Mouse (Mus musculus) heart, postnatal 36 days (tissue): ENCODE results near the gene C5ar1. TPM values are rescaled to one million over a fixed set of nuclear protein-coding genes. Genes with fewer than 3 reads are reported as not detected.
"Not testable (repeated sequence)": the region's sequence is repeated elsewhere in the genome, so short reads cannot be mapped to it uniquely, and the experiment has no call there.

ENCODE experiments used
- DNase-seq, 2 experiments: peaks; one replicate each; pipeline ENCODE4 v3.0.0; 2021 to 2022
- intact Hi-C: fragments of 180-260 bp; cut with DNase I; formaldehyde crosslinking; loops from one replicate; pipeline ENCODE4 v1.15.1; 2025
- total RNA-seq, 2 experiments: library from RNA; stranded (reverse); gene quantifications; 2 replicates each; pipeline ENCODE4 v1.2.3; 2021

The C5ar1 gene
- total RNA-seq, result 1 to 10 TPM; 6.4 to 7.8 TPM

GRCm38 (mm10) chr7:16259110-16259590, at the start of gene C5ar1:
Gene C5ar1 (minus strand): TSS chr7:16259540.
- peak in 1 of 2 experiments; percentile 22 for DNase-seq
- intact Hi-C loops, result no loop called here

- no peak for DNase-seq
- intact Hi-C loops, result loop anchor here (1.0 kb wide), 1 partner anchor 10 kb away; no protein-coding TSS in a partner anchor
These were observed 49.4 kb upstream of the C5ar1 start for GRCm38 (mm10) chr7:16308555-16309317.

DNA sequence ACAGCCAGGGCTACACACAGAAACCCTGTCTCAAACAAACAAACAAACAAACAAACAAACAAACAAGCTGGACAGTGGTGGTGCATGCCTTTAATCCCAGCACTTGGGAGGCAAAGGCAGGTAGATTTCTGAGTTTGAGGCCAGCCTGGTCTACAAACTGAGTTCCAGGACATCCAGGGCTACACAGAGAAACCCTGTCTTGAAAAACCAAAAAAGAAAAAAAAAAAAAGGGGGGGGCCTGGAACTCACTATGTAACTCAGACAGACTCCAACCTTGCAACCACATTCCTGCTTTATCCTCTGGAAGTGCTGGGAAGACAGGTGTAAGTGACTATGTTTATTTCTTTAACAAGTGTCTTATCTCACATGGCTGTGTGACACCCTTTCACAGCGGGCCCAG, 48.8 kb upstream of the C5ar1 start, which contains the start of gene Bbc3:
Gene Bbc3 (plus strand): TSS at position 301 of the 400 bp plus-strand sequence.
- not testable (repeated sequence) for DNase-seq
- intact Hi-C loops, result loop anchor here (1.0 kb wide), 1 partner anchor 10 kb away; no protein-coding TSS in a partner anchor

DNA sequence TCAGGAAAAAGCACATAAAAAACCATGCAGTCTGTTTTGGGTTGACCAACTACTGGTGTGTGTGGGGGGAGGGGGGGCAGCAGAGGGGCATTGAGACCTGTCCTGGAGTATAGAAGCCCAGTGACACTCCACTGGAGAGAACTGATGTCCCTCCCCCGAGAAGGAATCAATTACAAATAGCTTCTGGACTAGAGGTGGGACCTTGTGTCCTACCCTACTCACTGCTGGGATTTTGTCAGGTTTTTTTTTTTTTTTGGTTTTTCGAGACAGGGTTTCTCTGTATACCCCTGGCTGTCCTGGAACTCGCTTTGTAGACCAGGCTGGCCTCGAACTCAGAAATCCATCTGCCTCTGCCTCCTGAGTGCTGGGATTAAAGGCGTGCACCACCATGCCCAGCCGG, 47.8 kb upstream of the C5ar1 start:
- DNase-seq, intact Hi-C loops: not testable (repeated sequence)

DNA sequence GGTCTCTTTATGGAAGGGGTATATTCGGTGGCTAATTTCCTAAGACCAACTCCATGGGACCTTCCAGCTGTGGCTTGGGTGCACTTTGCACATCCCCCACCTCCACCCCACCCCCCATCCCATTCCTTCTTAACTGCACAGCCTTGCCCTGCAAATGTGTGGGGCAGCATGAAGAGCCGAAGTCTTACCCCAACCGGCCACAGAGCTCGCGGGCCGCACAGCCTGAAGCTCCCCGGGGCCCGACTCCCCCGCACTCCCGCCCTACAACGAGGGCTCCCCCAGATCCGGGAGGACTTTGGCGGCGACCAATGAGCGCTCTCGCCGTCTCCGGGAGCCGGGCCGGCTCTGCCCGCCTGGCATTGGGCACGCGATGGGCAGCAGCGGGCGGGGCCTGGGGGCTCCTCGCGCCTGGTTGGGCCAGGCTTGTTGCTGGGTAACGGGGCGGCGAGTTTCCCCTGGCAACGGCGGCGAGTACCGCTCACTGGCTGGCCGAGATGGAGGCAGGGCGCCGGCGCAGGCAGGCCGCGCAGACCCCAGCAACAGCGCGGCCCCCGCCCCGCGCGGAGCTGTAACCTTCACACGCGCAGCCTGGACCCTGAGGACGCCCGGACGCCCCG, 40.2 kb upstream of the C5ar1 start:
- intact Hi-C loops, result loop anchor here (10.0 kb wide), 1 partner anchor 155 kb away; the partner anchor contains the start of gene Tmem160
- DNase-seq, result peak; percentile 81 to 84

GRCm38 (mm10) chr7:16298927-16299326, 39.6 kb upstream of the C5ar1 start:
- DNase-seq, result no peak
- intact Hi-C loops, result loop anchor here (1.0 to 10.0 kb wide), 2 partner anchors 9 to 156 kb away; partner anchors contain the start of genes Bbc3 and Tmem160

- intact Hi-C loops, result loop anchor here (1.0 to 10.0 kb wide), 2 partner anchors 11 to 157 kb away; partner anchors contain the start of genes Bbc3 and Tmem160
These were observed 38.3 kb upstream of the C5ar1 start for GRCm38 (mm10) chr7:16297616-16298015.

DNA sequence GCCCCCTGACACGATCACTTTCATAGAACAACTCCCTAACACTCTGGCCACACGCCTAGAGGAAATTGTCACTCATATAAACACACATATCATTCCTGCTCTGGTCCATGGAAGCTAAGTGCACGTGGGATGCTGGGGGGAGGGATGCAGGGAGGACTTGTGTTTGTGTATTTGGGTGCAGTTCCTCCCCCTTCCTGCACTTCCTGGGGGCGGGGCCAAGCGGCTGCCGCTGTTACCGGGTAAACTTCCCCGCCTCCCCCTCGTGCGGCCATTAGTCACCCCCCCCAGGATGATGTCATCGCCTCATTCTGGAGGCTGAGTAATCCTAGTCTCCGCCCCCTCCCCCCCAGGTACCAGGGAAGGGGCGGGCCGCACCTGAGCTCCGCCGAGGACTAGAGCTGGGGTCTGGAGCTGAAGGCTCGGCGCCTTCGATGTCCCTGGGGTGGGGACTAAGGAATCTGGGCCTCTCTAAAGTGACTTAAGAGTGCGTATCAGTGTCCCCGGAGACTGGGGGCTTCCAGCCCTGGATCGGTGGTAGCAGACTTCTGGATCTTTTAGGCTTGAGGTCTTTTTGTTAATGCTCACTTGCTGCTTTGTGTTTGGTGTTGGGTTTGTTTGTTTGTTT, 37.5 kb upstream of the C5ar1 start:
- intact Hi-C loops, result loop anchor here (10.0 kb wide), 1 partner anchor 158 kb away; the partner anchor contains the start of gene Tmem160
- peak; percentile 87 to 90 for DNase-seq

More at GRCm38 (mm10) chr7:16297616-16298015, 38.3 kb upstream of the C5ar1 start:
- no peak for DNase-seq

GRCm38 (mm10) chr7:16296146-16296545, 36.8 kb upstream of the C5ar1 start:
- intact Hi-C loops, result loop anchor here (10.0 kb wide), 1 partner anchor 159 kb away; the partner anchor contains the start of gene Tmem160
- no peak for DNase-seq

- peak; percentile 75 to 84 for DNase-seq
- intact Hi-C loops, result loop anchor here (10.0 kb wide), 1 partner anchor 159 kb away; the partner anchor contains the start of gene Tmem160
These were observed 36.1 kb upstream of the C5ar1 start for GRCm38 (mm10) chr7:16295321-16295900.

DNA sequence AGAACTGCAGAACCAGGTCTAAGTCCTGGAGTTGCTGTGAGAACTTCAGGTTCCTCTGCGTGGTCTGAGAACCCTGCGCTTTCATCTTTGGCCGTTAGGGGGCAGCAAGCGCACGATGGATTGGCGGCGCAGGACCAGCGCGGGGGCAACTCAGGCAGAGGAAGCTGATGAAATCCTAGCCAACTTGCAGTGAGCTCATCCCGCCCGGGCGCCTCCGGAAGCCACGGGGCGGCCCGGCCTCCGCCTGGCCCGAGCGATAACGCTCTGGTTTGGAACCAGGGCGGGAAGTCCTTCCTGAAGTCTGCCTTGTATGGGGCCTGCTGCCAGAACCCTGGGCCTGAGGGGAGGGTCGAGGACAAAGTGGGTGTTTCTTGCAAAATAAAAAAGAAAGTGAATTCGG, 35.5 kb upstream of the C5ar1 start:
- intact Hi-C loops, result loop anchor here (1.0 to 10.0 kb wide), 5 partner anchors 19 to 317 kb away; partner anchors contain the start of genes Arhgap35 and Tmem160
- peak; percentile 96 to 98 for DNase-seq

DNA sequence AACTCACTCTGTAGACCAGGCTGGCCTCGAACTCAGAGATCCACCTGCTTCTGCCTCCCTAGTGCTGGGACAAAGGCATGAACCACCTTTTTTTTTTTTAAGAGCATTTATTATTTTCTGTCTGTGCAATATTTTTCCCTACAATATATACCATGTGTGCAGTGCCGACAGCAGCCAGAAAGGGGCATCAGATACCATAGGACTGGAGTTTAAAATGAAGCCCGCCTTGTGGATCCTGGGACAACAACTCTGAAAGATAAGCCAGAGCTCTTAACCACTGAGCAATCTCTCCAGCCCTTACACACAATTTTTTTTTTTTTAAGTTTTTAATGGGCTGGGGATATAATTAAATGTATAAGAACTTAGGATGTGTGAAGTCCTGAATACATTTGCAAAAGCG, 35.0 kb upstream of the C5ar1 start:
- no peak for DNase-seq

DNA sequence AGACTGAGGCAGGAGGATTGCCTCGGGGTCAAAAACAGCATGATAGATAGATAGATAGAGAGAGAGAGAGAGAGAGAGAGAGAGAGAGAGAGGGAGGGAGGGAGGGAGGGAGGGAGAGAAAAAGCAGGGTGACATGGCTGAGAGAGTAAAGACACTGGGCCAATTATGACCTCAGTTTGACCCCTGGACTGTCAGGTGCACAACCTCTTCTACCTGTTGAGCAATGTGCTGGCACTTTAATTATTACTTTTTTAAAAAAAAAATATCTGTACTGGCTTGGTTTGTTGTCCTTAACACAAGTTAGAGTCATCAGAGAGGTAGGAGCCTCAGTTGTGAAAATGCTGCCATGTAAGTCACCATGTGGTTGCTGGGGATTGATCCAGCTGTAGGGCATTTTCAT, 28.5 kb upstream of the C5ar1 start:
- intact Hi-C loops, result loop anchor here (10.0 kb wide), 1 partner anchor 447 kb away; the partner anchor contains the start of gene Ap2s1

More for the DNA sequence above, 35.0 kb upstream of the C5ar1 start:
- intact Hi-C loops, result loop anchor here (1.0 to 10.0 kb wide), 5 partner anchors 20 to 318 kb away; partner anchors contain the start of genes Arhgap35 and Tmem160

GRCm38 (mm10) chr7:16287016-16287415, 27.7 kb upstream of the C5ar1 start:
- no peak for DNase-seq
- intact Hi-C loops, result loop anchor here (10.0 kb wide), 1 partner anchor 448 kb away; the partner anchor contains the start of gene Ap2s1

More for the DNA sequence above, 28.5 kb upstream of the C5ar1 start:
- DNase-seq, result no peak

- peak; percentile 99 to 100 for DNase-seq
- intact Hi-C loops, result loop anchor here (10.0 kb wide), 1 partner anchor 449 kb away; the partner anchor contains the start of gene Ap2s1
These were observed 27.0 kb upstream of the C5ar1 start, which contains the start of gene Ccdc9 for GRCm38 (mm10) chr7:16286026-16286961. Gene Ccdc9 (minus strand): TSS chr7:16286795.

DNA sequence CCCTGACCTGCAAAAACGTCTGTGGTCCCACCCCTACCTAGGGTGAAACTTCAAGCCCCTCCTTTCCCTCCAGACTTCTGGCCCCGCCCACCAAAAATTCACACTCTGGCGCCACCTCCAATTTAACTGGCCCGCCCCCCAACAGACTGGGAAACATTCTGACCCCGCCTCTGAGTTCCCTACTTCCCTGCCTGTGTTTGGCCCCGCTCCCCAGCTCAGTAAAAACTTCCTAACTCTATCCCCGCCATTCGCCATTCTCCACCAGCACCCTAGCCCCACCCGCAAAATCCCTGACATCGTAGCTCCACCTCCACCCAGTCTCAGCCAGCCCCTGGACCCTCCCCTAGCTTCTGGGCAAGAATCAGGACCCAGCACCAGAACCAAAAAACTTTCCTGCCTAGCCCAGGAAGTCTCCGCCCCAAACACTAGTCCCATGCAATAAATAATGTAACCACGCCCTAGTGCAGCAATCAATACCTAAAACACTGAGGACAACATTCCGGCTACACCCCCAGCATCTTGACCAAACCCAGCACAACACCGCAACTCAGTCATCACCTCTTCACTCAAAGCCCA, 26.2 kb upstream of the C5ar1 start:
- intact Hi-C loops, result loop anchor here (1.0 to 10.0 kb wide), 2 partner anchors 11 to 449 kb away; partner anchors contain the start of gene Ap2s1
- DNase-seq, result peak in 1 of 2 experiments; percentile 74

GRCm38 (mm10) chr7:16284904-16285303, 25.6 kb upstream of the C5ar1 start:
- intact Hi-C loops, result loop anchor here (1.0 to 10.0 kb wide), 2 partner anchors 11 to 450 kb away; partner anchors contain the start of gene Ap2s1
- DNase-seq, result no peak

- intact Hi-C loops, result loop anchor here (10.0 kb wide), 1 partner anchor 451 kb away; the partner anchor contains the start of gene Ap2s1
- DNase-seq, result no peak
These were observed 24.7 kb upstream of the C5ar1 start for GRCm38 (mm10) chr7:16284001-16284400.
